Mouse (Mus musculus) lung, adult 2 months (tissue): ENCODE measurements around the gene Bcl9l.

ENCODE experiments used
- CTCF ChIP-seq: fragments of 200-500 bp; IDR thresholded peaks from 2 replicates; pipeline ENCODE4 v1.5.1; 2011; ENCODE audit warnings: mild to moderate bottlenecking, low read length, control low read depth; ENCODE audit not compliant: insufficient read depth
- POLR2A ChIP-seq: fragments of 200-500 bp; IDR thresholded peaks from 2 replicates; pipeline ENCODE4 v1.6.1; 2011; ENCODE audit warnings: low read depth, mild to moderate bottlenecking, control low read depth, low read length, borderline replicate concordance; ENCODE audit errors: extremely low read depth

- TF ChIP-seq CTCF: no peak
- no peak for TF ChIP-seq POLR2A
Observed at GRCm38 (mm10) chr9:44496803-44497461, 14.3 kb downstream of the Bcl9l start.
